Mouse (Mus musculus) cerebellum, adult (tissue): ENCODE results near the gene Ikzf1.
A peak's percentile ranks its signal among the peaks of the same experiment; 100 is the strongest.

ENCODE experiments used
- ATAC-seq: cut with Nextera tagmentation; 2 replicates; pipeline ENCODE4 v1.9.2; 2017; ENCODE audit warnings: mild to moderate bottlenecking, moderate library complexity, mixed read lengths; ENCODE audit not compliant: insufficient number of reproducible peaks, low FRiP score, low TSS enrichment

Gene Ikzf1

GRCm38 (mm10) chr11:11801067-11801466, 116.3 kb downstream of the Ikzf1 start:
- ATAC-seq: no peak

DNA sequence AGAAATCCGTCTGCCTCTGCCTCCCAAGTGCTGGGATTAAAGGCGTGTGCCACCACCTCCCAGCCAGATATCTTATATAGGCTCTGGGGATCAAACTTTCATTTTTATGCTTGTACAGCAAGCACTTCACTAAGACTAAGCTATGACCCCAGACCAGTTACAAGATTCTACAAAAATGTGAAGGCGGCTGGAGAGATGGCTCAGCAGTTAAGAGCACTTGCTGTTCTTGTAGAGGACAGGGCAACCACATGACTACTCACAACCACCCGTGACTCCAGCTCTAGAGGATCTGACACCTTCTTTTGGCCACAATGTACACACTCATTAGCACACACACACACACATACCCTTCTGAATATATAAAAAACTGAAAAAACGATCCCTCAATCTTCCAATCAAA, 119.6 kb downstream of the Ikzf1 start:
- no peak for ATAC-seq

GRCm38 (mm10) chr11:11805951-11806350, 121.1 kb downstream of the Ikzf1 start:
- ATAC-seq: no peak

DNA sequence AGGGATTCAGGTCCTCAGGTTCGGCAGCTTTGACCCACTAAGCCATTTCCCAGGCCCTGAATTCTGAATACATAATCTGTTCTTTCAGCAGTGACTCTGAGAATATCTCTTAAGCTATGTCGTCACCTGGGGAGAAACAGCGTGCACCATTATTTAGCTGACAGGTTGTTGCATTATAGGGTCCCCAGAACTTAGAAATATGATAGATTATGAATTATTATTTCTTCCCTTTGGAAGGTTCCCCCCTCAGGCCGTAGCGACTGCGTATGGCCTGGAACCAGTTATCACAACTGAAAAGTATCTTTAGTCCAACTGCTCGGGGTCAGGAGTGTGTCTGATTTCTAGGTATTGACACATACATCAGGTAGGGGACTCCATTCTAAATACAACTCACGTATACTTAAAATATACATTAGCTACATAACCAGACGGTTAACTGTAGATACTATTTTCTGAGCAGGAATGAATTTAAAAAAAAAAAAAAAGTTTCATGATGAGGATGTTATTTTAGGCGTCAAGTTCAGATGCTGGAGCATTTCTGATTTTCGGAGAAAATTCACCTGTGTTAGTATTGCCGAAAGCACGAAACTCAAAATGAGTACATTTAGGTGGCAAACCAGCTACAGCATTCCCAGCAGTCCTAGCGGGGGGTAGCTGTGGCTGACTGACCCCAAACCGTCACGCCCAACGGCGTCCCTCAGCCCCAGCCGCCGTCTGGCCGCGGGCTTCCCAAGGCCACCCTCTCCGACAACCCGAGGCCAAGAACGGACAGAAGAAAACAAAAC, 123.4 kb downstream of the Ikzf1 start:
- ATAC-seq: no peak

DNA sequence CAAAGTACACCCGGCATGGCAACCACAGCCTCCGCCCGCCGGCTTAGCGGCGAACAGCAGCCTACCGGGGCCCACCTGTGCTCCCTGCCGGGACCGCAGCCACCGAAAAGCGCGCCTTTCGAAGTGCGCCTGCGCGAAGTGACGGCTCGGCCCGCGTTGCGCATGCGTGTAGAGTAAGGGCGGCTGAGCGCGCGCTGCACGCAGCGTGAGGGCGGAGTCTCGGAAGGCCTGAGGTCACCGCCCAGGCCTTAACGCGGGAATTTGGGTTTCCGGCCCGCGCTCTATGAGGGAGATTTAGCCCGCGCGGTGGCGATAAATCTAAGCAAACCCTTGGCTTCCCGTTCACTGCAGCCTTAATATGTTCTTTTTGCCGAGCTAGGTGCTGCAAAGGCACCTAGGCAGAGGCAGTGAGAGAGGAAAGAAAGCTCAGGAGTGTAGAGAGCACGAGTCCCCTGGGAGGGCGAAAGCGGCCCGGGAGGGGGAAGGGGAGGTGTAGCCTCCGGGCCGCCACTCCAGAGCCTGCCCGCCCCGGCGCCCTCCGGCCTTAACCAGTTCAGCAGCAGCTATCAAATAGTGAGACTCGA, 124.1 kb downstream of the Ikzf1 start, which contains the start of gene Fignl1:
Gene Fignl1 (minus strand): TSS at position 143 of the 584 bp plus-strand sequence.
- ATAC-seq: peak; percentile 95

GRCm38 (mm10) chr11:11809404-11810175, 124.8 kb downstream of the Ikzf1 start:
- ATAC-seq: no peak

DNA sequence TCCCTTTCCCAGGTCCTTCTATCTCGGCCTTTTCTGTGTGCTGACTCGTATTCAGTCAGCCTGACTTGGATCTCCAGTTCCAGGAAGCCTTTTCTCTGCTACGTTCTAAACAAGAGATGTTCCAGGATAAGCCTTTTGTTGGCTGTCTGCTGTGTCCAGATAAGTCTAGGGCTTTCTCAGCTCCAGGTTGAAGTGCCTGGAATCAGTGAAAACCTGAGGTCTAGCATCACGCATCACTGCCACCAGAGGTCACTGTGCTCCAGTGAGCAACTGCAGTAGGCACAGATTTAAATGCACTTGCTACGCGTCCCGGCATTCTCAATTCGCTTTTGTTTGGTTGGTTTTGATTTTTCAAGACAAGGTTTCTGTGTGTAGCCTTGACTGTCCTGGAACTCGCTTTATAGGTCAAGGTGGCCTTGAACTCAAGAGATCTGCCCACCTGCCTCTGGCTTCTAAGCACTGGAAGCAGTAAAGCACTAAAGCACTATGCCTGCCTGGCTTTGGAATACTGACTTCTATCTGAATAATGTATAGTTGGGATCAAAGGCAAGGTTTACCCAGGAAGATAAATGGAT, 127.2 kb downstream of the Ikzf1 start:
- ATAC-seq: no peak

DNA sequence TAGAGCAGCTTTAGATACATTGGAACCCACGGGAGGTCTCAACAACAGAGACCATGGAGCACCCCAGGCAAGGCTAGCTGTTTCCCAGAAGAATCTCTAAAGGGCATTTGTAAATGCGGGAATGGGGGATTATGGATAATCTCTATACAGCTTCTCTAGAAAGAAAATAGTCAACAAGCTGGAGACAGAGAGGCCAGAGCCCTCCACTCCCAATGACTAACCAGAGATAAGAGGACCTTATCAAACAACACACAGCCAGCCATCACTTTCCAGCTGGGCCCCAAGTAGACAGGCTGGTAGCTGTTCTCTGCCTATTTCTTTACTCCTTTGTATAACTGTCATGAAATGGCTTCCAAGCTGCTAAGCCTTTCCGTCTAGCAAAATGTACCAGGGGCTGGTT, 130.9 kb downstream of the Ikzf1 start:
- no peak for ATAC-seq

DNA sequence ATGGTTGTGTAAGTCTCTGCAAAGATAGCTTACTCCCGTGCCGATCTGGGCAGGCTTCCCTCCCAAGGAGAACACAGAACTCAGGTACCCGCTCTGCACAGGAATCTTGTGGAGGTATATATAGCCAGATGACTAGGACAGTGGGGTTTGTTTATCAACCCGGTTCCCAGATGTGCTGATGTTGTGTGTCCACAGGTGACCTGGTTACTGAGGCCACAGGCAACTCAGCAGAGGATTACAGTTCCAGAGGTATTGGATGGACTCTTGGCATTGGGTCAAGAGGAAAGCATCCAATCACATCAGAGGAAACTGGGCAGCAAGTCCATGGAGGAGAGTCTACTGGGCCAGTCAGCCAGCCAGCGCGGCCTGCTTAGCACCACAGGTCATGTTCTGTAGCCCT, 134.0 kb downstream of the Ikzf1 start:
- ATAC-seq: no peak

DNA sequence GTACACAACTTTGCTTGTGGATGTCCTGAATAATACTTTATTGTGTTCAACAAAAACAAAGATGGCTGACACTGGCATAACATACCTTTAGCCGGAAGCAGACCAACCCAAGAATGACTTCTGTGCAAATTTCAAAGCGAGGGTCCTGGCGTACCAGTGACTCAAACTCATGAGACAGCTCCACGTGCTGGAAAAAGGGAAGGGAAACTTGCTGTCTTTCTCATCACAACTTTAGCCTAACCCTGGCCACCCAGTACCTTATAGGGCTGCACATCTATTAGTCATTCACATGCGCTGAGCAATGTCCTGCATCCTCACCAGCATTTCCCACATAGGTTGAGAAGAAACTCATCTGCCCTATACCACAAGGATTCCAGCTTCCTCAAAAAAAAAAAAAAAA, 134.4 kb downstream of the Ikzf1 start:
- ATAC-seq: no peak

DNA sequence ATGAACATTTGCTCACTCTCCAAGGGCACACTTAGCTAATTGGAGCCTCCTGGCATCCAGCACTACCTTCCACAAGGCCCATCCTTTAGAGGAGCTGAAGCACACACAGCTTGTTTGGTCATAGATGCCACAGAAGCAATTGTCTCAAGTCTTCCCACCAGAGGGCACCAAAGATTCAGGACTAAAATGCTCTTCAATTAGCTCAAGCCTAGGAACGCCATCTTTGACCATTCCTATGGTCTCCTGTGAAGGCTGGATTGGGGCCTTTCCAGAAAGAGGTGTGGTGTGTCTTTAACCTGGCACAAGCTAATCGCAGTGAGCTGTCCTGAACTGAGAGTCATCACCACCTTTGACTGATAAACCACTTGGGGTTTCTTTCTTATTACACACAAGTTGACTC, 135.4 kb downstream of the Ikzf1 start:
- peak; percentile 73 for ATAC-seq

DNA sequence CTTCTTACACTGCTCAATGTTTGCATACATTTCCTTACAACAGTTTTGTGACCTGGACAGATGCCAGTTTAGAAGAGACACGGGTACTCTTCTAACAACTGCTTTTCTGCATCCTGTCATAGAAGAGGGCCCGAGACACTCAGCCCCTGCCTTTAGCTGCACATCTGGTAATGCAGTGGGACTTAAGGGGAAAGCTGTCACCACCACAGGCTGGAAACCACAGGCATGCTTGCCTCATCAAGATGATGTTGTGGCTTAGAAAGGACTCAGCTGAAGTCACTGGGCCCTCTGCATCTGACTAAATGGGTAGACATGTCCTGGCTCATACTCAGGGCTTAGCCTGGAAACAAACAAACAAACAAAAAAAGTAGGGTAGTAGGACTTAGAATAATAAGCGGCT, 135.9 kb downstream of the Ikzf1 start:
- 0 out of 2 replicates have a peak, but pooled peaks have one; percentile 28 for ATAC-seq

DNA sequence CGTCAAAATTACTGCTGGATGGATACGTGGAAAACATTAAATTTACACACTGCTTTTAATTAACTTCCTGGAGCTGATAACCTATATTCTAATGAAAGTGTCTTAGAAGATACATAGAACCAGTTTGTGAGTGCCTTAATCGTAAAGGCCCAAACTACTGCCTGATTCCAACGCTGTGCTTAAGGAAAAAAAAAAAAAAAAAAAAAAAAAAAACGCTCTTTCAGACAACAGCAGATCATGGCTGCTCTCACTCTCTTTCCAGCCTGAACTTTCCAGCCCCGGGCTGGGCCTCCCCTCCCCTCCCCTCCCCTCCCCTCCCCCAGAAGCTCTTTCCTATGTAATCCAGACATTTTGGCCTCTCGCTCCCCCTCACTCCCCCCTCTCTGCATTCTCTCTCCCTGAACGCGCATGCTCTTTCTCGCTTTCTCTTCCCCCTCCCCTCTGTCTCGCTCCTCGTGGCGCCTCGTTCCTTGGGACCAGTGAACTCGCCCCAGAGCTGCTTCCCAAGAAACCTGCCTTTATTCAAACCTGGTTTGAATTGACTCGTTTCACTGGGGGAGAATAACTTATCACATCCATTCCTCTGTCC, 136.7 kb downstream of the Ikzf1 start:
- ATAC-seq: no peak
